Mouse (Mus musculus) CD4-positive, CD25-positive, alpha-beta regulatory T cell, adult 2 months (primary cell): ENCODE measurements around the gene Mrm2.
"Not testable (repeated sequence)": the region's sequence is repeated elsewhere in the genome, so short reads cannot be mapped to it uniquely, and the experiment has no call there.

ENCODE experiments used
- DNase-seq: peaks from one replicate; pipeline ENCODE4 v3.0.0-alpha.2; 2012; ENCODE audit warnings: low read depth, low spot score

Gene Mrm2

GRCm38 (mm10) chr5:140331615-140332512, at the start of gene Mrm2:
Mrm2 (minus strand) TSS chr5:140331898.
- peak; percentile 90 for DNase-seq

DNA sequence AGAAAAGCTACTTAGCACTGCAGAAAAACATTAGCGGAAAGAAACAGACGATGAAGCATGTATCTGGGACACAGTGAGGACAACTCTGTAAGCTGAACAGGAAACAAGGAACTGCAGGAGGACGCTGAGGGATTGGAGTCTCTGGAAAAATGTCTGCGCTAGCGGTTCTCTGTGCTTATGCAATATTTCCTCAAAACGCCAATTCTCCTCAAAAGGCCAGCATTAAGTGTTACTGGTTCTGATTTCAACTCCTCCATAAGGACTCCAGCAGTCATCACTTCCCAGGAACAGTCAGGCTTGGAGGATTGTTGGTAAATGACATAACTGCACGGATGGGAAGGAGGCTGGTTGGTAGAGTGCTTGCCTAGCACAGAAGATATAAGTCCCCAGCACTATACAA, 49.5 kb upstream of the Mrm2 start:
- DNase-seq = no peak

- DNase-seq = no peak
These were observed 47.6 kb upstream of the Mrm2 start for GRCm38 (mm10) chr5:140379299-140379698.

GRCm38 (mm10) chr5:140378121-140378853, 46.6 kb upstream of the Mrm2 start:
- DNase-seq = no peak

GRCm38 (mm10) chr5:140375249-140375829, 43.6 kb upstream of the Mrm2 start:
- DNase-seq = no peak

- no peak for DNase-seq
These were observed 42.5 kb upstream of the Mrm2 start for GRCm38 (mm10) chr5:140374226-140374625.

GRCm38 (mm10) chr5:140373711-140374110, 42.0 kb upstream of the Mrm2 start:
- DNase-seq = no peak

GRCm38 (mm10) chr5:140371671-140372070, 40.0 kb upstream of the Mrm2 start:
- no peak for DNase-seq

DNA sequence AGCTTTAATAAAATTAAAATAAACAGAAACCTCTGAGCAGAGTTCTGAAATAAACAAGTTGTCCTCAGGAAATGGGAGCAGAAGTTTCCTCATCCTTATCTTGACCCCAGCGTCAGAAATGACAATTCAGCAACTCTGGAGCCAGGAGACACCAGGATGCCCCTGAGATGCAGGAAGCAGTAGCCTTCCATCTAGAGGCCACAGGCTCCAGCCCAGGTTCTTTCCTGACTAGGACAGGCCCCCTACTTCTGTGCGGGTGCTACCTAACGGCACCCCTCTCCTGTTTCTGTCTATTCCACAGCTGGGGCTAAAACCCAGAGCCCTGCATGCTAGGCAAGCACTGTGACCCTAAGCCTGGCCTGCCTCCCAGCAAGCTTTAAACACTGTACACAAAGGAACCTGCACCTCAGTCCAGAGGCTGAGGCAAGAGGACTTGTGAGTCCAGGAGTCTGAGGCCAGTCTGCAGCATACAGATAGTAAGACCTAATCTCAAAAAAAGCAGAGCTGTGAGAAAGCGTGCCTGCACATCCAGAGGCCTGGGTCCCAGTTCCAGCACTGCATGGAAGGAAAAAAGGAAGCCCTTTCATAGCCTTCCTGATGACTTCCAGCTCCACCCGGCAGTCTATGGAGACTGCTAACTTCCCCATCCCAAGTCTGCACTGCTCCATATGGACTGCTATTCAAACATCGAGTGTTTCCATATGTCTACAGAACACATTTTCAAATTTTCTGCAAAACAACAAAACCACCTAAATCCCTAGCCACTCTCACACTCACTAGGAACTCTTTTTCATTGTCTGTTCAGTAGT, 39.0 kb upstream of the Mrm2 start:
- no peak for DNase-seq

DNA sequence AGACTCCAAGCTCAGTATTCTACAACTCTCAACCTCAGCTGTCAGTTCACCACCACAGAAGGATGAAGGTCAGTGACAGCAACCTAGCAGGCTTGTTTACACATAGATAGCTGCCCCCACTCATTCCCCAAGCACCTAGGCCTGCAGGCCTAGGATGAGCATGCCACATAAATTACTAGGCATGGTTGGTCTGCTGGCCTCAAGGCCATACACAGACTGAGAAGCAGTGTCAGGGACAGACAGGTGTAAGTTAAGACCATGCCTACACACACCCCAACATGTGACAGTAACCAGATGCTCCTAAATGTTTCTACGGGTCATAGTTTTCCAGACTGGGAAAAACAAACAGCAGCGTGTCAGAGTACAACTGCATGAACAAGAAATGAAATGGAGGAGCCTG, 37.8 kb upstream of the Mrm2 start:
- DNase-seq = no peak

DNA sequence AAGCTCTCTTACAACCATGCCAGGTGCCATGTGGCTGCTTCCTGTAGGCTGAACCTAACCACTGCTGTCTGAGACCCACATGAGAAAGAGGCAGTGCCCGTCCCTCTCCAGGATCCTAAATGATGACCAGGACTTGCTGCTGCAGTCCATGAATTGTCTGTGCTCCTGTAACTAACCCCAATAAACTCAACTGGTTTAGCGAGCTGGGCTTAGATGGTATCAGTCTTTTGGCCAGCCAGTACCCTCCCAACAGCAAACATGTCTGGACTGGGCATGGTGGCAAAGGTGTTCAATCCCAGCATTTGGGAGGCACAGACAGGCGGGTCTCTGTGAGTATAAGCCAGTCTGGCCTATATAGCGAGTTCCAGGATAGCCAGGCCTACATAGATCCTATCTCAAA, 37.2 kb upstream of the Mrm2 start:
- DNase-seq = no peak

DNA sequence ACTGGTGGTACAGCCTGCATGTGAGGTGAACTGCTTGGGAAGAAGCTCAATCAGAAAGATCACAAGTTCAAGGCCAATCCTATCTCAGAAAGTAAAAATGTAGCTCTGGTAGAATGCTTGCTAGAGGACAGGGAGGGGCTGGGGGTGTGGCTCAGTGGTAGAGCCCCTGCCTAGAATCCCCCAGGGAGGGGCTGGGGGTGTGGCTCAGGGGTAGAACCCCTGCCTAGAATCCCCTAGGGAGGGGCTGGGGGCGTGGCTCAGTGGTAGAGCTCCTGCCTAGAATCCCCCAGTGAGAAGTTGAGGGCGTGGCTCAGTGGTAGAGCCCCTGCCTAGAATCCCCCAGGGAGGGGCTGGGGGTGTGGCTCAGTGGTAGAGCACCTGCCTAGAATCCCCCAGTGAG, 36.4 kb upstream of the Mrm2 start:
- DNase-seq = not testable (repeated sequence)

GRCm38 (mm10) chr5:140364415-140364814, 32.7 kb upstream of the Mrm2 start:
- no peak for DNase-seq

- no peak for DNase-seq
These were observed 28.4 kb upstream of the Mrm2 start for GRCm38 (mm10) chr5:140359930-140360674.

- no peak for DNase-seq
These were observed 25.8 kb upstream of the Mrm2 start for GRCm38 (mm10) chr5:140357466-140357865.

DNA sequence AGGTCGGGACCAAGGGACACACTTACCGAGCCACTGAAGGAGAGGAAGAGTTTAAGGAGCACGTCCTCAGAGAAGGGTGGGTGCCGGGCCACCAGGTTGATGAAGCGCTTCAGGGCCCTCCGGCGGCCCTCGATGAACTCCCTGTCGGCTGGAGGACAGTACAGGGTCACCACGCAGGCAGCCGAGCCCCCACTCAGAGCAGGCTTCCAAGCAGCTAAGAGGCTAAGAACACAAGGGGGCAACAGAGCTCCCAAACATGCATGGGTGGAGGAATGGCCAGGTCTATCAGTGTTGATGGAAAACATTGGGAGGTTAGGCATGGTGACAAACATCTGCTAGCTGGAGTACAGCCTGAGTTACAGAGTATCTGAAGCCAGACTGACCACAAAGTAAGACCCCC, 24.2 kb upstream of the Mrm2 start:
- no peak for DNase-seq

GRCm38 (mm10) chr5:140352352-140352751, 20.7 kb upstream of the Mrm2 start:
- DNase-seq = no peak

- DNase-seq = no peak
These were observed 19.2 kb upstream of the Mrm2 start for GRCm38 (mm10) chr5:140350731-140351497.

DNA sequence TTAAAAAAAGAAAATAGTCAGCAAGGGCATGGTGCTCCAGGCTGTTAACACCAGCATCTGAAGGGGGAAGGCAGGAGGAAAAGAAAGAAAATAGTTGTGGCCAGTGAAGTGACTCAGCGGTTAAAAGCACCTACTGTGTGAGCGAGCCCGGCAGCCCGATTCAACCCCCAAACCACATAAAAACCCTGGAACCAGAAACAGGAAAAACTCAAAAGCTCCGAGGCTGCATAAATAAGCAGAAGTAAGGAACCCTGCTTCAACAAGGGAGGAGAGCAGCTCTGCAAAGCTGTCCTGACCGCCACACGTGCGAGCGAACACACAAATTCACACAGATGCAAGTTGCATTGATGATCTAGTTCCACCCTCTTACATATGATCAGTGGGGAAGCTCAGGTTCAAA, 18.2 kb upstream of the Mrm2 start:
- DNase-seq = no peak

DNA sequence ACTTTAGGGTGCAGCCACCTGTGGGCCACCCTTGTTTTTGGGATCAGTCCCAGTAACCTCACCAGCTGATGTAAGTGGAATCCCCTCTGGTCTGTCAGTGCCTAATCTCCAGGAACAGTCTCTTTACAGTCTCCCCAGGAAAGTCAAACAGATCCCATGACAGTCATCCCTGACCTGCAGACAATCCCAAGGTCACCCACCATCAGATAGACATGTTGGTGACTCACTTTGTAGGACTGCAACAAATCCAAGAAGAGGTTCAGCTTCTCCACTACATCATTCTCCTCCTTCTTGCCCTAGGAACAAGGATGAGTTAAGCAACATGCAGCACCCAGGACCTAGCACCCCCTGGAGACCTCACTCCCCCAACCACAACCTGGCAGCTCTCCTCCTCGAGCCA, 14.4 kb upstream of the Mrm2 start:
- DNase-seq = no peak
